Mouse (Mus musculus): ENCODE results near the gene Cog7. TPM values are rescaled to one million over a fixed set of nuclear protein-coding genes. Genes with fewer than 3 reads are reported as not detected.

Cog7 gene
- total and polyA plus RNA-seq, 3 experiments: 9.0 to 32.7 (median 19.3) TPM

DNA sequence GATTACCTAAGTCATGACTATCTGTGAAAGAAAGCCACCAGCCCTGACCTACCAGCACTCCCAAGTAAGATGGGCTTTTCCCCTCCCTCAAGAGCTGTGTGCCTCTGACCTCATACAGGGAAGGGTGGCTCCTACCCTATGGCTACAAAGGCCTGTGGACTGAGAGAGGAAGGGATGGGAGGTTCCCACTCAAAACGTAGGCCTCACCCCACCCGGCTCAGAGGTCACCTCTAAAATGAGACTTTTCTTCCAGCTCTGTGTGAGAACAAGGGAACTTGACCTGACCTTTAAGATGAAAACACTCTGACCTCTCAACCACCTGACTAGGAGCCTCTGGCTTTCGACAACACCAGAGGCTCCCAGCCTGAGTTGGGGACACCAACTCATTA, 18.9 kb downstream of the Cog7 start:
- DNase-seq (ENCODE audit: low spot score) (no peak), ATAC-seq (ENCODE audit: extremely low read depth, insufficient number of reproducible peaks, low FRiP score, poor library complexity, severe bottlenecking) (no peak)
- peaks cover 8% of the 10 kb centered on the region for H3K4me1 ChIP-seq (ENCODE audit: insufficient read depth, low read depth, low read length)
- peaks cover 79% of the 10 kb centered on the region for H3K36me3 ChIP-seq (replicated peaks)
- no peaks in the 10 kb centered on the region for H3K27me3 ChIP-seq (ENCODE audit: insufficient read depth, low read length)
- no peaks in the 10 kb centered on the region for H3K9me3 ChIP-seq (replicated peaks)
- H3K4me3 ChIP-seq (ENCODE audit: low read depth, low read length): no peak overlapping the region
- TF ChIP-seq CTCF (IDR thresholded peaks at IDR 0.05; ENCODE audit: low read depth, low read length) (no peak), POLR2AphosphoS5 (IDR thresholded peaks at IDR 0.05; ENCODE audit: insufficient replicate concordance, low read depth, low read length) (no peak), GATA1 (IDR thresholded peaks at IDR 0.05; ENCODE audit: borderline replicate concordance, low read length) (no peak), TAL1 (conservative IDR thresholded peaks at IDR 0.05; ENCODE audit: low read depth, low read length) (no peak), GATA2 (IDR thresholded peaks at IDR 0.05; ENCODE audit: borderline replicate concordance, low read depth, low read length) (no peak)

DNA sequence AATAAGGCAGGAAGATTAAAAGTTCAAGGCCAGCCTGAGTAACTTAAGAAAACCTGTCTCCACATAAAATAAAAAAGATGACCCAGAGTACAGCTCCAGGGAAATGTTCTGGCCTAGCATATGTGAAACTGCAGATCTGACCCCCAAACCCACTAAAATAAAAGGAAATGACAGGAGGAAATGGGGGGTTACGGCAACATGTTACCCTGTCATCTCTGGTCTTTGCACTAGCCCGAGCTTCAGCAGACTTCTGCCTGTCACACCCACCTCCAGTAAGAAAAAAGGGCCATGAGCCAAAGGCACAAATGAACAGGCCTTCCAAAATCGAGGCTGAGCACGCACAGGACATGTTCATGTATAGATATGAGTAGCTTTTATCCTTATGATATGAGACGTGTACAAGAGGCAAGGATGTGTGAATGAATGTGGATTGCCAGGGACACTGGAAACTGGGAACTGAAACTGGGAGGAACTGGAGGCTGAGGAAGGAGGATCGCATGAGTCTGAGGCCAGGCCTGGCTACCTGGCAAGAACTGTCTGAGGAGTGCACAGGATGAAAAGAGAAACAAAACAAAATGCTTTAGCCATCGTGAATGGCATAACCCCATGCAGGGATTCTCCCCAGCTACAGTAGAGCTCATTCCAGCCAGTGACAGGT, 19.5 kb downstream of the Cog7 start:
- Histone ChIP-seq H3K27me3 (ENCODE audit: insufficient read depth, low read length) (no peaks in the 10 kb centered on the region), H3K9me3 (replicated peaks) (no peaks in the 10 kb centered on the region), H3K4me1 (ENCODE audit: insufficient read depth, low read depth, low read length) (peaks cover 8% of the 10 kb centered on the region), H3K36me3 (replicated peaks) (peaks cover 82% of the 10 kb centered on the region), H3K4me3 (ENCODE audit: low read depth, low read length) (no peak overlapping the region)
- no peak for TF ChIP-seq POLR2AphosphoS5 (IDR thresholded peaks at IDR 0.05; ENCODE audit: insufficient replicate concordance, low read depth, low read length)
- no peak for TF ChIP-seq GATA2 (IDR thresholded peaks at IDR 0.05; ENCODE audit: borderline replicate concordance, low read depth, low read length)
- no peak for TF ChIP-seq GATA1 (IDR thresholded peaks at IDR 0.05; ENCODE audit: borderline replicate concordance, low read length)
- TF ChIP-seq TAL1 (conservative IDR thresholded peaks at IDR 0.05; ENCODE audit: low read depth, low read length): no peak
- no peak for TF ChIP-seq CTCF (IDR thresholded peaks at IDR 0.05; ENCODE audit: low read depth, low read length)
- ATAC-seq (ENCODE audit: extremely low read depth, insufficient number of reproducible peaks, low FRiP score, poor library complexity, severe bottlenecking) (no peak), DNase-seq (ENCODE audit: low spot score) (no peak)

DNA sequence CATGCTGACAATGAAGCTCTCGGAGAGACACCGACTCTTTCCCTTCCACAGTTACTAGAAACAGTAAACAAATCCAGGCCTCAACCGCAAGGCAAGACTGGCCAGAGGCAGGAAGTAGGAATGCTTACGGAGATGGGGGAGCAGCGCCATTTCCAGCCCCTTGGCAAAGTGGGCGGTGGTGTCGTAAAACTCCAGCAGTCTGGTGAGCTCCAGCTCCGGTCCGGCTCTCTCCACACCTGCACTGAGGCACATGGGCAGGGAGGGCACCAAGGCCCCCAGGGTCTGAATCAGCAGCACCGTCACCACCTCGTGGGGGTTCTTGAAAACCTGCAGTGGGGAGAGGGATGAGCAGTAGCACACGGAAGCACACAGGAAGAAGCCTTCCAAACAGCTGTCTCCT, 25.7 kb downstream of the Cog7 start:
- DNase-seq (ENCODE audit: low spot score): no peak
- Histone ChIP-seq H3K4me3 (ENCODE audit: low read depth, low read length) (no peak overlapping the region), H3K4me1 (ENCODE audit: insufficient read depth, low read depth, low read length) (no peaks in the 10 kb centered on the region), H3K27me3 (ENCODE audit: insufficient read depth, low read length) (no peaks in the 10 kb centered on the region), H3K9me3 (replicated peaks) (no peaks in the 10 kb centered on the region), H3K36me3 (replicated peaks) (peaks cover 78% of the 10 kb centered on the region)
- TF ChIP-seq POLR2AphosphoS5 (IDR thresholded peaks at IDR 0.05; ENCODE audit: insufficient replicate concordance, low read depth, low read length) (no peak), GATA2 (IDR thresholded peaks at IDR 0.05; ENCODE audit: borderline replicate concordance, low read depth, low read length) (no peak), CTCF (IDR thresholded peaks at IDR 0.05; ENCODE audit: low read depth, low read length) (no peak), TAL1 (conservative IDR thresholded peaks at IDR 0.05; ENCODE audit: low read depth, low read length) (no peak), GATA1 (IDR thresholded peaks at IDR 0.05; ENCODE audit: borderline replicate concordance, low read length) (no peak)
- no peak for ATAC-seq (ENCODE audit: extremely low read depth, insufficient number of reproducible peaks, low FRiP score, poor library complexity, severe bottlenecking)

DNA sequence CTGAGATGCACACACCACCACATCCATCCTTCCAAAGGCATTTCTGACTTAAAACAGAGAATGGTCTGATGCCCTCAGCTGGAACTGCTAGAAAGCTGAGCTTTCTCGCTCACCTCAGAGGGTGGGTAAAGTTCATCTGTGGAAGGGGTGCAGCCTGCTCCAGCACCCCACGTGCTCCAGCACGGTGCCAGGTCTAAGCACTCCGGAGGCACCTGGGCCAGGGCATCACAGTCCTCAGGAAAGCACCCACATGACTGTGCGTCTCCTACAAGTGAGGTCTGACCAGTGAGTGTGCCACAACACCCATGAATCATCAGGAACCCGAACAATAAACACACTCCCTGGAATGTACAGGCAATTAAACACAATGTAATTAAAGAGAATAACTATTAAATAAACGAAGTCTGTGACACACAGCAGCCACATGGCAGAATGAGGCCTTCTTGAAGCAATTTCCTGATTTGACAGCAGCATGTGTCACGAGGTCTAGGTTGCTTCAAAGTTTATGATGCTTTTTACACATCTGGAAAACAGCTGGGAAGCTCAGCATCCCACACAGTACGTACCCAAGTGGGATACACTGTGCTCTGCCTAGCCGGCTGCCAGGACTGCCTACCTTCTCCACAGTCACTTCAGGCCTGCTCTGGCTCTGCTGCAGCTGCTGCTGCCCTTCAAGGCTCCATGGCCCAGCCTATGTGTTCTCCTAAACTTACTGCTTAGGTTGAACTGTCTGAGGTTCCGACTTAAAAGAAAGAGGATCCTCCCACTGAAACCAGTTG, 26.4 kb downstream of the Cog7 start:
- Histone ChIP-seq H3K4me1 (ENCODE audit: insufficient read depth, low read depth, low read length) (no peaks in the 10 kb centered on the region), H3K9me3 (replicated peaks) (no peaks in the 10 kb centered on the region), H3K27me3 (ENCODE audit: insufficient read depth, low read length) (no peaks in the 10 kb centered on the region), H3K4me3 (ENCODE audit: low read depth, low read length) (no peak overlapping the region), H3K36me3 (replicated peaks) (peaks cover 79% of the 10 kb centered on the region)
- no peak for ATAC-seq (ENCODE audit: extremely low read depth, insufficient number of reproducible peaks, low FRiP score, poor library complexity, severe bottlenecking)
- DNase-seq (ENCODE audit: low spot score): no peak
- no peak for TF ChIP-seq GATA1 (IDR thresholded peaks at IDR 0.05; ENCODE audit: borderline replicate concordance, low read length)
- TF ChIP-seq CTCF (IDR thresholded peaks at IDR 0.05; ENCODE audit: low read depth, low read length): no peak
- no peak for TF ChIP-seq GATA2 (IDR thresholded peaks at IDR 0.05; ENCODE audit: borderline replicate concordance, low read depth, low read length)
- TF ChIP-seq POLR2AphosphoS5 (IDR thresholded peaks at IDR 0.05; ENCODE audit: insufficient replicate concordance, low read depth, low read length): no peak
- no peak for TF ChIP-seq TAL1 (conservative IDR thresholded peaks at IDR 0.05; ENCODE audit: low read depth, low read length)

DNA sequence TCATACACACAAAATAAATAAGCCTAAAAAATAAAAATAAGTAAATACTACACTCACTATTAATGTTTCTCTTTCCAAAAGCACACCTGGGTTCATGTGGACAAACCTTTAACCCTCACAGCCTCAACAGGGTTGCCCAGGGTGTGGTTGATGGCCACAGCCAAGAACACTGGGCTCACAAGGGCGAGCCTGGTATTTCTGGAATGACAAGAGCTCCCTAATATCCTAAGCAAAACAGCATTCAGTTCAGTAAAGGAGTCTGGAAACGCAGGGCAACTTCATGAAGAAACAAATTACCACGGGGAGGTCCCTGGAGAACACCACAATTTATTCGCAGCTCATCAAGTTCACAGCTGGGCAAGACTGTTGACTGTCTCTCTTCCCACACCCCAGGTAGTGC, 34.0 kb downstream of the Cog7 start:
- Histone ChIP-seq H3K27me3 (ENCODE audit: insufficient read depth, low read length) (no peaks in the 10 kb centered on the region), H3K36me3 (replicated peaks) (peaks cover 80% of the 10 kb centered on the region), H3K4me1 (ENCODE audit: insufficient read depth, low read depth, low read length) (no peaks in the 10 kb centered on the region), H3K9me3 (replicated peaks) (no peaks in the 10 kb centered on the region), H3K4me3 (ENCODE audit: low read depth, low read length) (no peak overlapping the region)
- ATAC-seq (ENCODE audit: extremely low read depth, insufficient number of reproducible peaks, low FRiP score, poor library complexity, severe bottlenecking) (no peak), DNase-seq (ENCODE audit: low spot score) (no peak)
- no peak for TF ChIP-seq GATA1 (IDR thresholded peaks at IDR 0.05; ENCODE audit: borderline replicate concordance, low read length)
- TF ChIP-seq GATA2 (IDR thresholded peaks at IDR 0.05; ENCODE audit: borderline replicate concordance, low read depth, low read length): no peak
- no peak for TF ChIP-seq TAL1 (conservative IDR thresholded peaks at IDR 0.05; ENCODE audit: low read depth, low read length)
- TF ChIP-seq POLR2AphosphoS5 (IDR thresholded peaks at IDR 0.05; ENCODE audit: insufficient replicate concordance, low read depth, low read length): no peak
- TF ChIP-seq CTCF (IDR thresholded peaks at IDR 0.05; ENCODE audit: low read depth, low read length): no peak

DNA sequence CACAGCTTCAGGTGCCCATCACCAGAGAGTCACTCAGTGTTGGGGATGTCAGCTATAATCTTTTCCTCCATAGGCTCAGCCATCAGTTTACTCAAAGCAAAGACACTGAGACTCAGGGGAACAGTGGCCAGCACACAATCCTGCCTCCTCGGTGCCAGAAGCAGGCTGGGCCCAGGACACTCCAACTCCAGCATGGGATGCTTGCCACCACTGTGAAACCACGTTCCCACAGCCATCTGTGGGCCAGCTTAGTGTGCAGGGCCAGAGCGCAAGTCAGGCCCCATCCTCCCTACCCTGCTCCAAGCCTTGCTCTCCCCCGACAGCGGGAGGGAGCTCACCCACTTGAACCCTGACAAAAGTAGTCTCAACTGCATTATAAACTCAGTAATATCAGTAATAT, 35.3 kb downstream of the Cog7 start:
- ATAC-seq (ENCODE audit: extremely low read depth, insufficient number of reproducible peaks, low FRiP score, poor library complexity, severe bottlenecking) (no peak), DNase-seq (ENCODE audit: low spot score) (no peak)
- no peak overlapping the region for H3K4me3 ChIP-seq (ENCODE audit: low read depth, low read length)
- TF ChIP-seq GATA2 (IDR thresholded peaks at IDR 0.05; ENCODE audit: borderline replicate concordance, low read depth, low read length) (no peak), GATA1 (IDR thresholded peaks at IDR 0.05; ENCODE audit: borderline replicate concordance, low read length) (no peak), POLR2AphosphoS5 (IDR thresholded peaks at IDR 0.05; ENCODE audit: insufficient replicate concordance, low read depth, low read length) (no peak), CTCF (IDR thresholded peaks at IDR 0.05; ENCODE audit: low read depth, low read length) (no peak), TAL1 (conservative IDR thresholded peaks at IDR 0.05; ENCODE audit: low read depth, low read length) (no peak)
- H3K27me3 ChIP-seq (ENCODE audit: insufficient read depth, low read length): no peaks in the 10 kb centered on the region
- no peaks in the 10 kb centered on the region for H3K9me3 ChIP-seq (replicated peaks)
- H3K36me3 ChIP-seq (replicated peaks): peaks cover 82% of the 10 kb centered on the region
- H3K4me1 ChIP-seq (ENCODE audit: insufficient read depth, low read depth, low read length): no peaks in the 10 kb centered on the region

Measured in G1E (cell line).